Mouse (Mus musculus): Measurements from ENCODE around the gene Ppp4c. TPM values are rescaled to one million over a fixed set of nuclear protein-coding genes. Genes with fewer than 3 reads are reported as not detected.
A peak's percentile ranks its signal among the peaks of the same experiment; 100 is the strongest.

Ppp4c gene
- 100 to 1,000 TPM; 118 to 168 (median 129) TPM for polyA plus RNA-seq (2017; shearing (Covaris generic))

GRCm38 (mm10) chr7:126791851-126792720, at the start of gene Ppp4c:
Gene Ppp4c, minus strand, starts transcription at chr7:126792496.
- peak; percentile 91 for ATAC-seq

- no peak for ATAC-seq
Observed at GRCm38 (mm10) chr7:126833294-126833693, 41.0 kb upstream of the Ppp4c start.

GRCm38 (mm10) chr7:126832036-126832598, 39.8 kb upstream of the Ppp4c start:
- ATAC-seq, result peak; percentile 88

GRCm38 (mm10) chr7:126831539-126831938, 39.2 kb upstream of the Ppp4c start, which contains the start of gene 4930451I11Rik:
Gene 4930451I11Rik, minus strand, starts transcription at chr7:126831639.
- ATAC-seq, result no peak

- ATAC-seq, result no peak
Observed at GRCm38 (mm10) chr7:126825952-126826351, 33.7 kb upstream of the Ppp4c start.

- ATAC-seq, result no peak
Observed at GRCm38 (mm10) chr7:126825403-126825802, 33.1 kb upstream of the Ppp4c start.

GRCm38 (mm10) chr7:126823940-126824339, 31.6 kb upstream of the Ppp4c start:
- no peak for ATAC-seq

GRCm38 (mm10) chr7:126823202-126823711, 31.0 kb upstream of the Ppp4c start:
- no peak for ATAC-seq

- no peak for ATAC-seq
Observed at GRCm38 (mm10) chr7:126822741-126823140, 30.4 kb upstream of the Ppp4c start.

GRCm38 (mm10) chr7:126821835-126822511, 29.7 kb upstream of the Ppp4c start:
- ATAC-seq, result peak; percentile 63

- ATAC-seq, result no peak
Observed at GRCm38 (mm10) chr7:126818818-126819217, 26.5 kb upstream of the Ppp4c start.

- ATAC-seq, result no peak
Observed at GRCm38 (mm10) chr7:126817595-126817994, 25.3 kb upstream of the Ppp4c start.

GRCm38 (mm10) chr7:126816494-126816893, 24.2 kb upstream of the Ppp4c start:
- no peak for ATAC-seq

- ATAC-seq, result no peak
Observed at GRCm38 (mm10) chr7:126815726-126816222, 23.5 kb upstream of the Ppp4c start.

GRCm38 (mm10) chr7:126809723-126810369, 17.6 kb upstream of the Ppp4c start:
- no peak for ATAC-seq

GRCm38 (mm10) chr7:126808703-126809455, 16.6 kb upstream of the Ppp4c start:
- no peak for ATAC-seq

- ATAC-seq, result no peak
Observed at GRCm38 (mm10) chr7:126807405-126807804, 15.1 kb upstream of the Ppp4c start.

GRCm38 (mm10) chr7:126806956-126807355, 14.7 kb upstream of the Ppp4c start:
- ATAC-seq, result no peak

- no peak for ATAC-seq
Observed at GRCm38 (mm10) chr7:126803751-126804150, 11.5 kb upstream of the Ppp4c start.

GRCm38 (mm10) chr7:126803181-126803580, 10.9 kb upstream of the Ppp4c start:
- no peak for ATAC-seq

- no peak for ATAC-seq
Observed at GRCm38 (mm10) chr7:126802134-126802889, 10.0 kb upstream of the Ppp4c start.
